8 mouse cellular contexts compared by ENCODE assay signal in the genomic region with DNA sequence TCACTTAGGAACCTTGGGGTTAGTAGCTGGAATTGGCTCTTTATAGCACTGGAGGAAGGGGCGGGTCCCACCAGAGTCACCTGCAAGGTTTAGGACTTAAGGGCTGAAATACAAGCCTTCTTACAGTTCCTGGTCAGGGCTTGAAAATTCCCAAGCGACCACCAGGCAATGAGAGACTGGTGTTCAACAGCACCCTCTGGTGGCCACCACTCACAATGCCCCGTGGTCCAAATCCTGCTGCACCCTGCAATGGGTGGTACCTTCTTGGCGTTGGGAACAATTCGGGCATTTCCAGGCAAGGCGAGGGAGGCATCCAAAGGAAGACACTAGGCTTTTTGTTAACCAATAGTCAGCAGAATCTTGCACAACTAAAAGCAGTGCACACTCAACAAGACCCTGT. TPM values are rescaled to one million over a fixed set of nuclear protein-coding genes. Genes with fewer than 3 reads are reported as not detected.
DNase-seq lines count a peak whose midpoint lies in the region; ATAC-seq and TF ChIP-seq lines count a peak whose summit lies in the region.

No protein-coding gene starts in this region.

- no peak overlapping the region for H3K27ac ChIP-seq in forebrain, postnatal 0 days (ENCODE audit: low read depth, low read length)
- H3K27ac ChIP-seq in forebrain, embryonic 11.5 days (ENCODE audit: low read depth, low read length), result no peak overlapping the region
- no peak overlapping the region for H3K27ac ChIP-seq in midbrain, embryonic 10.5 days (replicated peaks)
- H3K27ac ChIP-seq in midbrain, embryonic 14.5 days (replicated peaks; ENCODE audit: low read depth, low read length), result no peak overlapping the region
- H3K27ac ChIP-seq in midbrain, embryonic 15.5 days, result no peak overlapping the region

- no peak overlapping the region for H3K4me3 ChIP-seq in forebrain, postnatal 0 days (ENCODE audit: low read depth, low read length)
- H3K4me3 ChIP-seq in forebrain, embryonic 11.5 days (ENCODE audit: low read depth, low read length), result no peak overlapping the region
- no peak overlapping the region for H3K4me3 ChIP-seq in midbrain, embryonic 10.5 days
- no peak overlapping the region for H3K4me3 ChIP-seq in midbrain, embryonic 14.5 days (replicated peaks; ENCODE audit: low read depth, low read length)
- H3K4me3 ChIP-seq in midbrain, embryonic 15.5 days, result no peak overlapping the region

- no peak for DNase-seq in forebrain, postnatal 0 days
- DNase-seq in forebrain, embryonic 11.5 days (ENCODE audit: low spot score), result no peak
- DNase-seq in midbrain, embryonic 10.5 days (ENCODE audit: low spot score), result peak; percentile 31
- no peak for DNase-seq in midbrain, embryonic 14.5 days
- DNase-seq in c-Kit-negative CD71-positive TER-119-positive erythroid progenitor cells, embryonic 14.5 days (ENCODE audit: low read depth, low spot score), result peak; percentile 12
- DNase-seq in lung, postnatal 14 days, result peak; percentile 54
- peak; percentile 42 to 52 for DNase-seq in thymus, postnatal 36 days

- WGBS in forebrain, postnatal 0 days, result 69% methylated on average over 6 of the region's 6 CpGs
- 63% methylated on average over 6 of the region's 6 CpGs for WGBS in forebrain, embryonic 11.5 days
- 57% methylated on average over 6 of the region's 6 CpGs for WGBS in midbrain, embryonic 10.5 days
- WGBS in midbrain, embryonic 14.5 days, result 61% methylated on average over 6 of the region's 6 CpGs
- WGBS in midbrain, embryonic 15.5 days, result 60% methylated on average over 6 of the region's 6 CpGs

- H3K9me3 ChIP-seq in forebrain, postnatal 0 days (ENCODE audit: low read length), result no peaks in the 10 kb centered on the region
- H3K9me3 ChIP-seq in forebrain, embryonic 11.5 days (ENCODE audit: control insufficient read depth, low read length), result no peaks in the 10 kb centered on the region; the same call in 1 of the 2 replicates
- H3K9me3 ChIP-seq in midbrain, embryonic 10.5 days (replicated peaks), result no peaks in the 10 kb centered on the region; the same call in 1 of the 2 replicates
- H3K9me3 ChIP-seq in midbrain, embryonic 14.5 days (ENCODE audit: control insufficient read depth, low read length), result no peaks in the 10 kb centered on the region
- no peaks in the 10 kb centered on the region for H3K9me3 ChIP-seq in midbrain, embryonic 15.5 days

- H3K27me3 ChIP-seq in forebrain, postnatal 0 days (ENCODE audit: insufficient read depth, low read length), result no peaks in the 10 kb centered on the region
- H3K27me3 ChIP-seq in forebrain, embryonic 11.5 days (ENCODE audit: control insufficient read depth, insufficient read depth, low read length), result no peaks in the 10 kb centered on the region
- H3K27me3 ChIP-seq in midbrain, embryonic 10.5 days (ENCODE audit: low read depth, poor library complexity, severe bottlenecking), result no peaks in the 10 kb centered on the region
- H3K27me3 ChIP-seq in midbrain, embryonic 14.5 days (ENCODE audit: control insufficient read depth, insufficient read depth, low read length), result no peaks in the 10 kb centered on the region
- no peaks in the 10 kb centered on the region for H3K27me3 ChIP-seq in midbrain, embryonic 15.5 days (replicated peaks)

- H3K36me3 ChIP-seq in forebrain, postnatal 0 days (ENCODE audit: insufficient read depth), result peaks cover 11% of the 10 kb centered on the region
- peaks cover 3% of the 10 kb centered on the region; the same call in 1 of the 2 replicates for H3K36me3 ChIP-seq in forebrain, embryonic 11.5 days (ENCODE audit: control insufficient read depth, insufficient read depth, low read length)
- H3K36me3 ChIP-seq in midbrain, embryonic 10.5 days, result peaks cover 38% of the 10 kb centered on the region
- peaks cover 27% of the 10 kb centered on the region for H3K36me3 ChIP-seq in midbrain, embryonic 14.5 days (ENCODE audit: control insufficient read depth, insufficient read depth, low read length)
- H3K36me3 ChIP-seq in midbrain, embryonic 15.5 days (replicated peaks), result no peaks in the 10 kb centered on the region; the same call in 1 of the 2 replicates

- peak; percentile 73 for TF ChIP-seq CTCF in forebrain, postnatal 0 days (IDR thresholded peaks at IDR 0.05; ENCODE audit: low read depth)

- H3K4me2 ChIP-seq in forebrain, postnatal 0 days (ENCODE audit: low read depth), result no peak overlapping the region
- H3K4me2 ChIP-seq in forebrain, embryonic 11.5 days (ENCODE audit: low read depth, low read length, severe bottlenecking), result no peak overlapping the region
- no peak overlapping the region for H3K4me2 ChIP-seq in midbrain, embryonic 14.5 days (ENCODE audit: low read length)
- no peak overlapping the region for H3K4me2 ChIP-seq in midbrain, embryonic 15.5 days

- ATAC-seq in forebrain, postnatal 0 days, result no peak
- ATAC-seq in forebrain, embryonic 11.5 days (replicated peaks; ENCODE audit: low FRiP score), result no peak
- ATAC-seq in midbrain, embryonic 14.5 days (ENCODE audit: low FRiP score, low TSS enrichment), result no peak
- no peak for ATAC-seq in midbrain, embryonic 15.5 days (replicated peaks)

- H3K4me1 ChIP-seq in forebrain, postnatal 0 days (ENCODE audit: insufficient read depth), result no peaks in the 10 kb centered on the region
- H3K4me1 ChIP-seq in forebrain, embryonic 11.5 days (replicated peaks; ENCODE audit: control insufficient read depth, insufficient read depth, low read length), result no peaks in the 10 kb centered on the region
- peaks cover 3% of the 10 kb centered on the region; the same call in 1 of the 2 replicates for H3K4me1 ChIP-seq in midbrain, embryonic 10.5 days
- no peaks in the 10 kb centered on the region for H3K4me1 ChIP-seq in midbrain, embryonic 14.5 days (ENCODE audit: control insufficient read depth, insufficient read depth, low read length)
- no peaks in the 10 kb centered on the region for H3K4me1 ChIP-seq in midbrain, embryonic 15.5 days

- H3K9ac ChIP-seq in forebrain, postnatal 0 days, result no peak overlapping the region
- H3K9ac ChIP-seq in forebrain, embryonic 11.5 days (ENCODE audit: low read length), result no peak overlapping the region
- H3K9ac ChIP-seq in midbrain, embryonic 14.5 days (replicated peaks; ENCODE audit: low read length), result no peak overlapping the region
- H3K9ac ChIP-seq in midbrain, embryonic 15.5 days, result no peak overlapping the region

RNA-seq across cellular contexts. Expression of gene Pheta1, which starts 30.4 kb away (rescaled TPM):
- total RNA-seq in forebrain, postnatal 0 days (2014; rRNA removed), result 49.7 and 51.5 TPM in 2 replicates
- 36.3 and 38.7 TPM in 2 replicates for polyA plus RNA-seq in forebrain, postnatal 0 days (2015; fragmentation: Nextera tagmentation; extraction: Ambion mirVana)
- polyA plus RNA-seq in forebrain, embryonic 11.5 days (2014; fragmentation: Nextera tagmentation; extraction: Ambion mirVana), result 35.7 and 38.4 TPM in 2 replicates
- 46.7 and 52.9 TPM in 2 replicates for polyA plus RNA-seq in midbrain, embryonic 10.5 days (2016; fragmentation: Nextera tagmentation; extraction: Ambion mirVana)
- polyA plus RNA-seq in midbrain, embryonic 14.5 days (2014; fragmentation: Nextera tagmentation; extraction: Ambion mirVana), result 36.8 and 40.1 TPM in 2 replicates
- 55.4 and 55.5 TPM in 2 replicates for polyA plus RNA-seq in midbrain, embryonic 15.5 days (2015; fragmentation: Nextera tagmentation; extraction: Ambion mirVana)

RNA-seq across cellular contexts. Expression of gene Sh2b3, which starts 41.8 kb away (rescaled TPM):
- total RNA-seq in forebrain, postnatal 0 days (2014; rRNA removed), result 11.7 and 14.1 TPM in 2 replicates
- polyA plus RNA-seq in forebrain, postnatal 0 days (2015; fragmentation: Nextera tagmentation; extraction: Ambion mirVana), result 4.6 and 6.2 TPM in 2 replicates
- polyA plus RNA-seq in forebrain, embryonic 11.5 days (2014; fragmentation: Nextera tagmentation; extraction: Ambion mirVana), result 9.1 and 9.8 TPM in 2 replicates
- polyA plus RNA-seq in midbrain, embryonic 10.5 days (2016; fragmentation: Nextera tagmentation; extraction: Ambion mirVana), result 6.9 and 8.1 TPM in 2 replicates
- 6.1 and 7.8 TPM in 2 replicates for polyA plus RNA-seq in midbrain, embryonic 14.5 days (2014; fragmentation: Nextera tagmentation; extraction: Ambion mirVana)
- polyA plus RNA-seq in midbrain, embryonic 15.5 days (2015; fragmentation: Nextera tagmentation; extraction: Ambion mirVana), result 7.7 and 8.2 TPM in 2 replicates

Comparison
In these comparisons a context has a peak if more than half of its experiments do, and no peak if none do; other contexts are left out.
1. DNase-seq: peak in midbrain, embryonic 10.5 days (single experiment), c-Kit-negative CD71-positive TER-119-positive erythroid progenitor cells, embryonic 14.5 days (single experiment), lung, postnatal 14 days (single experiment) and thymus, postnatal 36 days (2 of 2); none in forebrain, postnatal 0 days (single experiment), forebrain, embryonic 11.5 days (single experiment) and midbrain, embryonic 14.5 days (single experiment).